In genomic region chr13:24081698-24082097, GRCm38 (mm10) we compare ENCODE assay signal across 26 mouse cellular contexts.
DNase-seq lines count a peak whose midpoint lies in the region; ATAC-seq and TF ChIP-seq lines count a peak whose summit lies in the region.
"Had no signal": no experiment of that assay in that cellular context is flagged by ENCODE, and none has a peak within 500 bp of the region (broad histone marks: within the 10 kb centered on the region; RNA-seq: fewer than 3 reads in every experiment).

No protein-coding gene starts in this region.

- no peaks in the 10 kb centered on the region for H3K4me1 ChIP-seq in forebrain, postnatal 0 days (ENCODE audit: insufficient read depth)
- no peaks in the 10 kb centered on the region for H3K4me1 ChIP-seq in forebrain, embryonic 10.5 days
- H3K4me1 ChIP-seq: embryonic facial prominence, embryonic 10.5 days; hindbrain, embryonic 15.5 days; limb, embryonic 15.5 days; liver, embryonic 15.5 days had no signal

- 0 out of 2 replicates have a peak overlapping the region, but pooled peaks have one; percentile 23 for H3K27ac ChIP-seq in forebrain, postnatal 0 days (ENCODE audit: low read depth, low read length)
- no peak overlapping the region for H3K27ac ChIP-seq in forebrain, embryonic 10.5 days
- H3K27ac ChIP-seq: embryonic facial prominence, embryonic 10.5 days; hindbrain, embryonic 15.5 days; limb, embryonic 15.5 days; liver, embryonic 15.5 days; neural tube, embryonic 13.5 days had no signal

- H3K36me3 ChIP-seq in forebrain, postnatal 0 days (ENCODE audit: insufficient read depth) = peaks cover 5% of the 10 kb centered on the region
- no peaks in the 10 kb centered on the region for H3K36me3 ChIP-seq in forebrain, embryonic 10.5 days (replicated peaks)
- H3K36me3 ChIP-seq: embryonic facial prominence, embryonic 10.5 days; G1E; hindbrain, embryonic 15.5 days; liver, embryonic 15.5 days; neural tube, embryonic 13.5 days had no signal

- TF ChIP-seq CTCF in forebrain, postnatal 0 days (IDR thresholded peaks at IDR 0.05; ENCODE audit: low read depth) = no peak

- H3K4me3 ChIP-seq in forebrain, postnatal 0 days (ENCODE audit: low read depth, low read length) = no peak overlapping the region
- H3K4me3 ChIP-seq in forebrain, embryonic 10.5 days = no peak overlapping the region
- H3K4me3 ChIP-seq: embryonic facial prominence, embryonic 10.5 days; hindbrain, embryonic 15.5 days; limb, embryonic 15.5 days; liver, embryonic 15.5 days; myocyte; neural tube, embryonic 13.5 days had no signal

- H3K27me3 ChIP-seq in forebrain, postnatal 0 days (ENCODE audit: insufficient read depth, low read length) = no peaks in the 10 kb centered on the region
- H3K27me3 ChIP-seq in forebrain, embryonic 10.5 days (ENCODE audit: poor library complexity, severe bottlenecking) = no peaks in the 10 kb centered on the region
- H3K27me3 ChIP-seq: CH12.LX; hindbrain, embryonic 15.5 days; limb, embryonic 15.5 days; liver, embryonic 15.5 days; neural tube, embryonic 13.5 days; Patski had no signal

- no peak overlapping the region for H3K4me2 ChIP-seq in forebrain, postnatal 0 days (ENCODE audit: low read depth)
- H3K4me2 ChIP-seq: heart, embryonic 11.5 days; hindbrain, embryonic 15.5 days; limb, embryonic 15.5 days; liver, embryonic 15.5 days; neural tube, embryonic 13.5 days had no signal

- intact Hi-C loops in left cerebral cortex, postnatal 36 days (cut with DNase I) = no loop called here
- intact Hi-C loops in left cerebral cortex, postnatal 4 days (cut with DNase I) = no loop called here

- DNase-seq in forebrain, postnatal 0 days = peak; percentile 46
- DNase-seq in forebrain, embryonic 10.5 days (ENCODE audit: extremely low spot score, low spot score) = no peak
- peak; percentile 17 to 30 for DNase-seq in left cerebral cortex, postnatal 36 days (ENCODE audit: low spot score in 2 of 2)
- no peak for DNase-seq in left cerebral cortex, postnatal 4 days
- DNase-seq in cerebellum, adult 9-10 months = peak; percentile 34
- no peak for DNase-seq in liver
- no peak for DNase-seq in lung, adult 18-20 months
- DNase-seq: adrenal gland, adult 2 months; B cell, adult 2 months; kidney, adult 9 months; kidney, postnatal 14 days; lung, postnatal 4 days; retina, postnatal 1 day; right cerebral cortex, postnatal 4 days; thymus, postnatal 36 days had no signal

- peak; percentile 49 for ATAC-seq in forebrain, postnatal 0 days
- ATAC-seq: midbrain, embryonic 16.5 days; Patski had no signal

- no peaks in the 10 kb centered on the region for H3K9me3 ChIP-seq in forebrain, postnatal 0 days (ENCODE audit: low read length)
- no peaks in the 10 kb centered on the region for H3K9me3 ChIP-seq in forebrain, embryonic 10.5 days
- H3K9me3 ChIP-seq: embryonic facial prominence, embryonic 10.5 days; G1E; hindbrain, embryonic 15.5 days; limb, embryonic 15.5 days; liver, embryonic 15.5 days; neural tube, embryonic 13.5 days had no signal

- H3K9ac ChIP-seq in forebrain, postnatal 0 days = no peak overlapping the region
- H3K9ac ChIP-seq: hindbrain, embryonic 15.5 days; limb, embryonic 15.5 days; liver, embryonic 15.5 days; neural tube, embryonic 13.5 days had no signal

- 65% methylated on average over 7 of the region's 7 CpGs for WGBS in forebrain, postnatal 0 days
- 91% methylated on average over 7 of the region's 7 CpGs for WGBS in forebrain, embryonic 10.5 days

Comparison
In these comparisons a context has a peak if more than half of its experiments do, and no peak if none do; other contexts are left out.
1. DNase-seq: peak in forebrain, postnatal 0 days (single experiment), left cerebral cortex, postnatal 36 days (2 of 2) and cerebellum, adult 9-10 months (single experiment); none in forebrain, embryonic 10.5 days (single experiment), left cerebral cortex, postnatal 4 days (single experiment), liver (single experiment) and lung, adult 18-20 months (0 of 2).